Mouse (Mus musculus) heart, embryonic 11.5 days (tissue): ENCODE results near the gene Cyp39a1. TPM values are rescaled to one million over a fixed set of nuclear protein-coding genes. Genes with fewer than 3 reads are reported as not detected.

Experiments used
- ATAC-seq: fragments of 200-750 bp; cut with Nextera tagmentation; replicated peaks from 2 replicates; pipeline ENCODE4 v1.8.0; 2017; ENCODE audit warnings: moderate library complexity; ENCODE audit not compliant: insufficient number of reproducible peaks, low FRiP score, low TSS enrichment
- H3K27ac ChIP-seq: fragments of 300-500 bp; sonication (generic); 2 replicates; pipeline ENCODE4 v1.5.1; 2014; ENCODE audit warnings: mild to moderate bottlenecking, low read depth, low read length
- H3K27me3 ChIP-seq: fragments of 300-500 bp; sonication (generic); 2 replicates; pipeline ENCODE4 v1.6.1; 2014; ENCODE audit warnings: mild to moderate bottlenecking, low read length, mixed read lengths; ENCODE audit not compliant: control insufficient read depth, insufficient read depth
- H3K36me3 ChIP-seq: fragments of 300-500 bp; sonication (generic); 2 replicates; pipeline ENCODE4 v1.6.1; 2014; ENCODE audit warnings: mild to moderate bottlenecking, low read length, moderate library complexity, mixed read lengths; ENCODE audit not compliant: control insufficient read depth, insufficient read depth
- H3K4me1 ChIP-seq: fragments of 300-500 bp; sonication (generic); 2 replicates; pipeline ENCODE4 v1.6.1; 2014; ENCODE audit warnings: low read length; ENCODE audit not compliant: control insufficient read depth, insufficient read depth
- H3K4me2 ChIP-seq: fragments of 300-500 bp; sonication (generic); 2 replicates; pipeline ENCODE4 v1.6.1; 2014; ENCODE audit warnings: mild to moderate bottlenecking, moderate library complexity
- H3K4me3 ChIP-seq: fragments of 300-500 bp; sonication (generic); 2 replicates; pipeline ENCODE4 v1.5.1; 2014; ENCODE audit warnings: low read depth, low read length
- H3K9ac ChIP-seq: fragments of 300-500 bp; sonication (generic); 2 replicates; pipeline ENCODE4 v1.6.1; 2014; ENCODE audit warnings: mild to moderate bottlenecking, low read depth, low read length, moderate library complexity
- H3K9me3 ChIP-seq: fragments of 300-500 bp; sonication (generic); replicated peaks from 2 replicates; pipeline ENCODE4 v1.6.1; 2016; ENCODE audit warnings: low read length; ENCODE audit not compliant: control insufficient read depth
- WGBS: fragments of 180-500 bp; shearing (Covaris S2); extraction: QIAGEN DNeasy Blood & Tissue Kit; methylation state at CpG from one replicate; pipeline ENCODE4 v1.1.7; 2014; ENCODE audit not compliant: insufficient replicate concordance; 5-methylcytosine and 5-hydroxymethylcytosine counted together
- polyA plus RNA-seq: library from polyadenylated mRNA; unstranded; fragments of >200 nt; fragmentation: Nextera tagmentation; extraction: Ambion mirVana; gene quantifications from 2 replicates; pipeline ENCODE4 v1.2.1, GENCODE M21; 2014

The Cyp39a1 gene
- polyA plus RNA-seq, 1 experiment from 2014 or later, result 18.6 TPM

DNA sequence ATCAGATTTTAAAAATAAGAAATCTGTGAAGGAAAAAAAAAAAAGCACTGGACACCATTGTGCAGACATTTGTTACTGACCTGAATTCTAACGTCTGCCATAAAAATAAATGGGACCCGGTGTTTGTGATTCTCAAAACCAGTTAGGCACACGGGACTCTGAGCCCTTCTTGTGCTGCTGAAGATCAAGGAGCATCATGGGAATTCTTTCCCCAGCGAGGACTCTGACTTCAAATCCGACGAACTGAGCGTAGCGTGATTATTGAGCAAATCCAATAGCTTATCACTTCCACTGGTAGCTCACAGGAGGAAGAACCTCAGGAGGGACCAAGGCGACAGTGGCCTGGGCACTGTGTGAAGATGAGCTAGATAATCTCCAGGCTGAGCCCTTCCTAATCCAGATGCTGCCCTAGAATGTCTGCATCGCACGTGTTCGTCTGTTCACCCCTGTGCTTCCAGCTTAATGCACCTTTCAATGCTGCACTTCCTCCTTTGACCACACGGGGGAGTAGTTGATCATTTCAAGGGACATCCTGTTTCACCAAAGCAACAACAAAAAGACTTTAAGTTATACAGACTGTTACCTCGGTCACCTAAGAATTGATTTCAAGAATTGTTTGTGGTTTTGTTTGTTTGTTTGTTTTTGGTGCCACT, 31.9 kb downstream of the Cyp39a1 start:
- Histone ChIP-seq H3K27ac (no peak overlapping the region), H3K27me3 (no peaks in the 10 kb centered on the region), H3K4me2 (no peak overlapping the region), H3K4me3 (no peak overlapping the region), H3K9ac (no peak overlapping the region), H3K4me1 (no peaks in the 10 kb centered on the region), H3K9me3 (no peaks in the 10 kb centered on the region), H3K36me3 (peaks cover 9% of the 10 kb centered on the region)
- ATAC-seq, result 0 out of 2 replicates have a peak, but pooled peaks have one; percentile 46
- WGBS, result 43% methylated on average over 14 of the region's 14 CpGs

- H3K9me3 ChIP-seq, result no peaks in the 10 kb centered on the region
- ATAC-seq, result no peak
- 63% methylated on average over 6 of the region's 6 CpGs for WGBS
Observed at GRCm38 (mm10) chr17:43701060-43701459, 33.8 kb downstream of the Cyp39a1 start.

GRCm38 (mm10) chr17:43704216-43704930, 37.1 kb downstream of the Cyp39a1 start:
- H3K9me3 ChIP-seq, result no peaks in the 10 kb centered on the region
- no peak for ATAC-seq
- WGBS, result 82% methylated on average over 12 of the region's 12 CpGs

More at GRCm38 (mm10) chr17:43701060-43701459, 33.8 kb downstream of the Cyp39a1 start:
- Histone ChIP-seq H3K4me3 (no peak overlapping the region), H3K27ac (no peak overlapping the region), H3K4me1 (no peaks in the 10 kb centered on the region), H3K9ac (no peak overlapping the region), H3K36me3 (peaks cover 3% of the 10 kb centered on the region; the same call in 1 of the 2 replicates), H3K27me3 (no peaks in the 10 kb centered on the region), H3K4me2 (no peak overlapping the region)

DNA sequence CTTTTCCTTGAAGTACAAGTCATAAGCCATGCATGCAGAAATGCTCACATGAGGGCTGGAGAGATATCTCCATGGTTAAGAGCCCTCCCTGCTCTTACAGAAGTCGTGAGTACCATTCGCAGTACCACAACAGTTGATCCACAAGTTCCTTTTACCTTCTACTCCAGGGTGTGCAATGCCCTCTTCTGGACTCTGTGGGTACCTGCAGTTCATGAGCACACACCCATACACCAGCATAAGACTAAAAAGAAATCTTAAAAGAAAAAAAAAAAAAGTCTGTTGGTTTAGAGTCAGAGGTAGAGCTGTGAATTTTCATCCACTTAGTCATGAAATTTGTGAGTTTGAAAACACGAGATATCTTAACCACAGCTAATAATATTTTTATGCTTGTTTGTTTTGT, 39.5 kb downstream of the Cyp39a1 start:
- no peak for ATAC-seq
- no peaks in the 10 kb centered on the region for H3K9me3 ChIP-seq
- no peaks in the 10 kb centered on the region for H3K4me1 ChIP-seq
- peaks cover 3% of the 10 kb centered on the region; the same call in 1 of the 2 replicates for H3K36me3 ChIP-seq
- H3K9ac ChIP-seq, result no peak overlapping the region
- no peak overlapping the region for H3K4me3 ChIP-seq
- WGBS, result 88% methylated on average over 3 of the region's 3 CpGs
- no peak overlapping the region for H3K27ac ChIP-seq
- H3K4me2 ChIP-seq, result no peak overlapping the region
- no peaks in the 10 kb centered on the region for H3K27me3 ChIP-seq

More at GRCm38 (mm10) chr17:43704216-43704930, 37.1 kb downstream of the Cyp39a1 start:
- no peak overlapping the region for H3K9ac ChIP-seq
- no peaks in the 10 kb centered on the region for H3K27me3 ChIP-seq
- H3K4me1 ChIP-seq, result no peaks in the 10 kb centered on the region
- no peak overlapping the region for H3K27ac ChIP-seq
- H3K4me3 ChIP-seq, result no peak overlapping the region
- no peak overlapping the region for H3K4me2 ChIP-seq
- peaks cover 3% of the 10 kb centered on the region; the same call in 1 of the 2 replicates for H3K36me3 ChIP-seq

- ATAC-seq, result no peak
- H3K4me1 ChIP-seq, result no peaks in the 10 kb centered on the region
- H3K36me3 ChIP-seq, result peaks cover 3% of the 10 kb centered on the region; the same call in 1 of the 2 replicates
- WGBS, result 69% methylated on average over 3 of the region's 3 CpGs
- H3K9ac ChIP-seq, result no peak overlapping the region
- no peaks in the 10 kb centered on the region for H3K27me3 ChIP-seq
- H3K9me3 ChIP-seq, result no peaks in the 10 kb centered on the region
- no peak overlapping the region for H3K4me2 ChIP-seq
- H3K4me3 ChIP-seq, result no peak overlapping the region
- H3K27ac ChIP-seq, result no peak overlapping the region
Observed at GRCm38 (mm10) chr17:43707254-43707653, 40.0 kb downstream of the Cyp39a1 start.

DNA sequence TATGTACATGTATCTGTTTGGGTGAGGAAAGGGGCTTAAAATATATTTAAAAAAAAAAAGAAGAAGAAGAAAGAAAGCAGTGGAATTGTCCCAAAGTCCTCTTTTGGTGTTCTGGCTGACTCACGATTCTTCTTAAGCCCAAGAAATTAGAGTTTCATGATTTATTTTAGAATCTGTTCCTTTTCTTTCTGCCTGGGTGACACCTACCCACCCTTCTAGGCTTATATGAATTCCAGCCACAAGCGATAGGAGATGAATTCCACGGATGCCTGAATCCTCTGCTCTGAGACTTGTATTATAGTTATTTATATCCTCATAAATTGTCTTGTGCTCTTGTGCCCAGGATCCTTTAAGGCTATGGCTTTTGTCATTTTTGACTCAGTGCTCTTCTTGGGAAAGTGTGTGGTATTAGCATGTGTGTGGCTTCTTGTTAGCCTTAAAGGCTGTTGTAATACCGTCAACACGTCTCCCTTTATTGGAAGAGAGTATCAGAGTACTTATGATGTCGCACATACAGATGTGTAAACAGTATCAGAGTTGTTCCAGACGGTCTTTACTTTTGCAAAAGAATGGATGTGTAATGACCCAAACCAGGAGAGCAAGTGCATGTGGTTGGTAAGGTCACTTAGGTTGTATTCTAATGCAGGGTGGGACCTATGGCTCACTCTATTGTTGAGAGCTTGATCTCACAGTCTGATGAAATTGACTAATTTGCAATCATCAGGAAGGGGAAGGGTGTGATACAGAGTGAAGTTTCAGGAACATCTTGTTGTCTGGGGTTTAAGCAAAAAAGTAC, 44.5 kb downstream of the Cyp39a1 start:
- WGBS, result 71% methylated on average over 7 of the region's 7 CpGs
- Histone ChIP-seq H3K27me3 (no peaks in the 10 kb centered on the region), H3K27ac (no peak overlapping the region), H3K36me3 (no peaks in the 10 kb centered on the region; the same call in 1 of the 2 replicates), H3K4me1 (no peaks in the 10 kb centered on the region), H3K9me3 (no peaks in the 10 kb centered on the region; the same call in 1 of the 2 replicates), H3K4me3 (no peak overlapping the region), H3K4me2 (no peak overlapping the region), H3K9ac (no peak overlapping the region)
- ATAC-seq, result no peak

GRCm38 (mm10) chr17:43714191-43714590, 47.0 kb downstream of the Cyp39a1 start:
- ATAC-seq, result no peak
- Histone ChIP-seq H3K9ac (no peak overlapping the region), H3K36me3 (no peaks in the 10 kb centered on the region; the same call in 1 of the 2 replicates), H3K9me3 (no peaks in the 10 kb centered on the region; the same call in 1 of the 2 replicates), H3K4me3 (no peak overlapping the region), H3K4me2 (no peak overlapping the region), H3K27ac (no peak overlapping the region), H3K4me1 (peaks cover 6% of the 10 kb centered on the region; the same call in 1 of the 2 replicates), H3K27me3 (no peaks in the 10 kb centered on the region)
- WGBS, result 27% methylated on average over 3 of the region's 3 CpGs

- Histone ChIP-seq H3K36me3 (no peaks in the 10 kb centered on the region; the same call in 1 of the 2 replicates), H3K4me3 (no peak overlapping the region), H3K4me2 (no peak overlapping the region), H3K27me3 (no peaks in the 10 kb centered on the region), H3K27ac (no peak overlapping the region), H3K9ac (no peak overlapping the region), H3K4me1 (peaks cover 9% of the 10 kb centered on the region; the same call in 1 of the 2 replicates), H3K9me3 (no peaks in the 10 kb centered on the region; the same call in 1 of the 2 replicates)
- ATAC-seq, result no peak
- 74% methylated on average over 7 of the region's 7 CpGs for WGBS
Observed at GRCm38 (mm10) chr17:43716601-43717000, 49.4 kb downstream of the Cyp39a1 start.
